Mouse (Mus musculus) liver, embryonic 14.5 days (tissue): Measurements from ENCODE around the gene Azin2. TPM values are rescaled to one million over a fixed set of nuclear protein-coding genes. Genes with fewer than 3 reads are reported as not detected.

Experiments used
- ATAC-seq: fragments of 200-750 bp; cut with Nextera tagmentation; 2 replicates; pipeline ENCODE4 v1.8.0; 2017; ENCODE audit warnings: moderate number of reproducible peaks, mild to moderate bottlenecking, moderate library complexity; ENCODE audit not compliant: insufficient read depth
- DNase-seq, 3 experiments: peaks; one replicate each; pipeline ENCODE4 v3.0.0-alpha.2; 2012 to 2013; ENCODE audit warnings: low read depth in 3 of 3, low spot score in 3 of 3
- H3K27ac ChIP-seq: fragments of 300-500 bp; sonication (generic); 2 replicates; pipeline ENCODE4 v1.5.1; 2014; ENCODE audit warnings: moderate library complexity, mild to moderate bottlenecking, control low read depth, inconsistent platforms
- H3K27me3 ChIP-seq: fragments of 300-500 bp; sonication (generic); 2 replicates; pipeline ENCODE4 v1.6.1; 2014; ENCODE audit warnings: mild to moderate bottlenecking, low read length, moderate library complexity; ENCODE audit not compliant: control insufficient read depth, insufficient read depth
- H3K36me3 ChIP-seq: fragments of 300-500 bp; sonication (generic); replicated peaks from 2 replicates; pipeline ENCODE4 v1.6.1; 2014; ENCODE audit warnings: low read depth; ENCODE audit not compliant: control insufficient read depth, insufficient read depth
- H3K4me1 ChIP-seq, 2 experiments: fragments of 200-500 bp in 1 of 2; fragments of 300-500 bp in 1 of 2; sonication (generic) in 1 of 2; replicated peaks; 2 replicates each; pipeline ENCODE4 v1.6.1; 2012 to 2014; ENCODE audit warnings: antibody characterized with exemption in 1 of 2, inconsistent platforms in 1 of 2, low read length in 1 of 2; ENCODE audit not compliant: control insufficient read depth in 2 of 2, insufficient read depth in 2 of 2
- H3K4me2 ChIP-seq: fragments of 300-500 bp; sonication (generic); 2 replicates; pipeline ENCODE4 v1.6.1; 2014; ENCODE audit warnings: low read depth, mild to moderate bottlenecking, control low read depth, moderate library complexity
- H3K4me3 ChIP-seq, 2 experiments: fragments of 200-500 bp in 1 of 2; fragments of 300-500 bp in 1 of 2; sonication (generic) in 1 of 2; 2 replicates each; pipeline ENCODE4 v1.5.1; 2012 to 2014; ENCODE audit warnings: low read depth in 2 of 2, low read length in 2 of 2, mild to moderate bottlenecking in 2 of 2, control low read depth in 1 of 2, inconsistent platforms in 1 of 2, moderate library complexity in 1 of 2; ENCODE audit not compliant: insufficient read depth in 1 of 2
- H3K9ac ChIP-seq: fragments of 300-500 bp; sonication (generic); replicated peaks from 2 replicates; pipeline ENCODE4 v1.6.1; 2014; ENCODE audit warnings: mild to moderate bottlenecking, control low read depth, moderate library complexity
- H3K9me3 ChIP-seq: fragments of 300-500 bp; sonication (generic); 2 replicates; pipeline ENCODE4 v1.6.1; 2016; ENCODE audit warnings: low read length, mixed read lengths; ENCODE audit not compliant: control insufficient read depth
- CTCF ChIP-seq: IDR thresholded peaks from 2 replicates; pipeline ENCODE4 v1.5.1; 2016; ENCODE audit warnings: antibody characterized with exemption, low read depth, control low read depth
- EP300 ChIP-seq: IDR thresholded peaks from 2 replicates; pipeline ENCODE4 v1.6.1; 2016; ENCODE audit warnings: antibody characterized with exemption, low read depth
- WGBS: fragments of 180-500 bp; shearing (Covaris S2); extraction: QIAGEN DNeasy Blood & Tissue Kit; methylation state at CpG from one replicate; pipeline ENCODE4 v1.1.7; 2014; ENCODE audit not compliant: insufficient replicate concordance; 5-methylcytosine and 5-hydroxymethylcytosine counted together
- polyA plus RNA-seq, 2 experiments: library from polyadenylated mRNA; depleted of rRNA in 1 of 2; stranded (reverse) in 1 of 2; unstranded in 1 of 2; fragments of >200 nt; fragmentation: Nextera tagmentation in 1 of 2; extraction: Ambion mirVana in 1 of 2; gene quantifications; 2 replicates each; pipeline versions ENCODE4 v1.2.1 to v1.2.3; 2012 to 2014

Azin2 gene
- polyA plus RNA-seq, 2 experiments, result 0.27 to 0.47 TPM

DNA sequence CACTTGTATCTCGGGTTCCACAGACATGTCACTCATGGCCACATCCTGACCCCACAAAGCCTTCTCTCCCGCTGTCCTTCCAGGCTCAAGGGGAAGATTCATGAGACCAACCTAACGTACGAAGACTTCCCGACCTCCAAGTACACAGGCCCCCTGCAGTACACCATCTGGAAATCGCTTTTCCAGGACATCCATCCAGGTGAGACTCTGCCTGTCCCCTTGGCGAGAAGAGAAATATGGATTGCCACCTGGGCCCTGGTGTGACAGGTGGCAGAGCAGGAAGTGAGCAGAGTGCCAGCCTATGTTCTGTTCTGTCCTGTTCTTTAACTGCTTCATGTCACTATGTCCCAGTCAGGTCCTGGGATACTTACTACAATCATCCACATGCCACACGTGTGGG is 59.9 kb downstream of the Azin2 start:
- DNase-seq, result no peak
- ATAC-seq, result no peak
- H3K9ac ChIP-seq, result no peak overlapping the region

DNA sequence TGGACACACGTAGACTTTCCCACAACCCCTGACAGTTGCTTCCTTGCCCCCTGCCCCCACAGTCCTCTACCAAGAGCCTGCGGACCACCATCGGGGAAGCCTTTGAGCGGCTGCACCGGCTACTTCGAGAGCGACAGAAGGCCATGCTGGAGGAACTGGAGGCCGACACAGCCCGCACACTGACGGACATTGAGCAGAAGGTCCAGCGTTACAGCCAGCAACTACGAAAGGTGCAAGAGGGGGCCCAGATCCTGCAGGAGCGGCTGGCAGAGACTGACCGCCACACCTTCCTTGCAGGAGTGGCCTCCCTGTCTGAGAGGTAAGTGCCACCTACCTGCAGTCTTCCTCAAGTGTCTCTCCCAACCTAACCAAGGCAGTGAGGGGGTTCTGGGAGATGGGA is 61.8 kb downstream of the Azin2 start:
- H3K4me3 ChIP-seq, result no peak overlapping the region
- no peak for ATAC-seq
- no peaks in the 10 kb centered on the region for H3K36me3 ChIP-seq
- H3K27me3 ChIP-seq, result no peaks in the 10 kb centered on the region
- H3K4me1 ChIP-seq, result peaks cover 0 to 3% of the 10 kb centered on the region in 2 experiments; a peak in 1 of 4 replicates
- DNase-seq, result no peak
- H3K27ac ChIP-seq, result no peak overlapping the region
- no peak overlapping the region for H3K4me2 ChIP-seq
- H3K9me3 ChIP-seq, result no peaks in the 10 kb centered on the region
- TF ChIP-seq CTCF (no peak), EP300 (no peak)
- WGBS, result 82% methylated on average over 14 of the region's 14 CpGs
- no peak overlapping the region for H3K9ac ChIP-seq

More for the DNA sequence above, 59.9 kb downstream of the Azin2 start:
- Histone ChIP-seq H3K27ac (no peak overlapping the region), H3K9me3 (no peaks in the 10 kb centered on the region), H3K4me3 (no peak overlapping the region), H3K36me3 (no peaks in the 10 kb centered on the region), H3K27me3 (no peaks in the 10 kb centered on the region), H3K4me1 (peaks cover 0 to 3% of the 10 kb centered on the region in 2 experiments; a peak in 1 of 4 replicates), H3K4me2 (no peak overlapping the region)
- 63% methylated on average over 8 of the region's 8 CpGs for WGBS
- TF ChIP-seq EP300 (no peak), CTCF (no peak)

DNA sequence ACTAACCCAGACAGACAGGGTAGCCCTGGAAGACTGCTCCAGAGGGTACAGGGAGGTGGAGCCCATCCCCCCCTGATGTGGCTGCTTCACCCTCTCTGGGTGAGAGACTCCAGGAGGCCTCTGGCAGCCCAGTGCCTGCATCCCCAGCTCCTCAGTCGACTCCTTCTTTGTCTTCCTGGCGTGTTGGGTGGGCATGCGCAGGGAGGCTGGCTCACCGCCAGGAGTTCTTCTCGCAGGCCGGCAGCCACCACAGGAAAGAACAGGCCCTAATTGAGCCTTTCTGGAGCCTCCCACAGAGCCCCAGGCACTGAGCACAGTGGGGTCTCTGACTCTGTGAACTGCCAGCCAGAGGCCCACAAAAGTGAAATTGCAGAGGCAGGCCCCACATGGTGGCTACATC is 62.9 kb downstream of the Azin2 start:
- no peaks in the 10 kb centered on the region for H3K36me3 ChIP-seq
- peaks cover 0 to 3% of the 10 kb centered on the region in 2 experiments; a peak in 1 of 4 replicates for H3K4me1 ChIP-seq
- H3K27me3 ChIP-seq, result no peaks in the 10 kb centered on the region
- H3K9ac ChIP-seq, result no peak overlapping the region
- H3K27ac ChIP-seq, result no peak overlapping the region
- DNase-seq, result no peak
- H3K4me2 ChIP-seq, result no peak overlapping the region
- TF ChIP-seq CTCF (no peak), EP300 (no peak)
- no peaks in the 10 kb centered on the region for H3K9me3 ChIP-seq
- 23% methylated on average over 6 of the region's 6 CpGs for WGBS
- ATAC-seq, result no peak
- H3K4me3 ChIP-seq, result no peak overlapping the region

DNA sequence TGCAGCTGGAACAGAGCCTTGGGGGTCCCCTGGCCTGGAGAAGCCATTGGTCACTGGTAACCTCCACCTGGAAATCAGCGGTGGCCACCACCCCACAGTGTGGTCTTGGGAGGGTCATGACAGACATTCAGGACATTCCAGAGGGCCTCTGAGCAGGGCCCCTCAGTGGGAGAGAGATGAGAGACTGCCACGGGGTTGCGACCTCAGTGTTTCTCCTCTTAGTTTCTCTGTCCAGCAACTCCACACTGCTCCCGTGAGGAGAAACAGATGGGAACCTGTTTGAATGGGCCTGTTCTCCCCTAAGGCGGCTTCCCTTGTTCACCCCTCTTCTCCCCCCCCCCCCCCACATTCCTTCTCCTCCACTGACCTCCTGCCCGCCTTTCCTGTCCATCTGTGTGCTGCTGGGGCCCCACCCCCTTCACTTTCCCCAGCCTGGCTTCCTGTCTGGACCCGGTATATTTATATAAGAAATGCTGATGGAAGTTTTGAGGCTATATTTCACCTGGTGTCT is 64.3 kb downstream of the Azin2 start:
- ATAC-seq (no peak), DNase-seq (no peak)
- Histone ChIP-seq H3K9ac (no peak overlapping the region), H3K4me1 (peaks cover 0 to 3% of the 10 kb centered on the region in 2 experiments; a peak in 1 of 4 replicates), H3K27ac (no peak overlapping the region), H3K4me3 (no peak overlapping the region), H3K36me3 (no peaks in the 10 kb centered on the region), H3K27me3 (no peaks in the 10 kb centered on the region), H3K4me2 (no peak overlapping the region), H3K9me3 (no peaks in the 10 kb centered on the region)
- 31% methylated on average over 7 of the region's 7 CpGs for WGBS
- no peak for TF ChIP-seq EP300
- no peak for TF ChIP-seq CTCF

DNA sequence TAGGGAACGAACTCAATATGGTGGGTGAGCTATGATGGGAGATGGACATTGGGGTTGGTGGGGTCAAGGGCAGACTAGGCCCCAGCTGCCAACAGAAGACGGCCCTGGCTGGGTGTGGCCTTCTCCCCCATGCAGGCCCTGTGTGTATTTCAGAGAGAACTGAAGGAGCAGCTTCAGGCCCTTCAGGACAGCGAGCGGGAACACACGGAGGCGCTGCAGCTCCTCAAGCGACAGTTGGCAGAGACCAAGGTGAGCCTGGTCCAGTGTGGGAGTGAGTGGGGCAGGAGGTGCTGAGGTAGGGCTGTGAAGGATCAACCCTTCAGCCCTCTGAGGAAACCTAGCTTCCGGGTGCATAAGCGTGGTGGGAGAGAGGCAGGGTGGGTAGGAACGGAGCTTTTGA is 65.6 kb downstream of the Azin2 start:
- Histone ChIP-seq H3K36me3 (no peaks in the 10 kb centered on the region), H3K27ac (no peak overlapping the region), H3K9ac (no peak overlapping the region), H3K4me2 (no peak overlapping the region), H3K4me1 (peaks cover 0 to 3% of the 10 kb centered on the region in 2 experiments; a peak in 1 of 4 replicates), H3K4me3 (no peak overlapping the region), H3K27me3 (no peaks in the 10 kb centered on the region), H3K9me3 (no peaks in the 10 kb centered on the region)
- no peak for DNase-seq
- TF ChIP-seq CTCF (no peak), EP300 (no peak)
- ATAC-seq, result no peak
- WGBS, result 79% methylated on average over 10 of the region's 10 CpGs
